ENCODE assay signal across 10 mouse cellular contexts in genomic region chr1:173887026-173887787, GRCm38 (mm10). TPM values are rescaled to one million over a fixed set of nuclear protein-coding genes. Genes with fewer than 3 reads are reported as not detected.
A peak's percentile ranks its signal among the peaks of the same experiment; 100 is the strongest.
DNase-seq lines count a peak whose midpoint lies in the region; ATAC-seq lines count a peak whose summit lies in the region.
"Not testable (repeated sequence)": the region's sequence is repeated elsewhere in the genome, so short reads cannot be mapped to it uniquely, and the experiment has no call there.
"Had no signal": no experiment of that assay in that cellular context is flagged by ENCODE, and none has a peak within 500 bp of the region (broad histone marks: within the 10 kb centered on the region; RNA-seq: fewer than 3 reads in every experiment).

No protein-coding gene starts in this region.

- peak; percentile 27 to 28 for DNase-seq in B cell, adult 2 months
- DNase-seq in splenic B cell, adult 2 months (ENCODE audit: low read depth, low spot score): peak; percentile 6

- H3K4me3 ChIP-seq in liver, embryonic 16.5 days (ENCODE audit: low read depth, low read length); macrophage (ENCODE audit: inconsistent target): not testable (repeated sequence)

- H3K4me1 ChIP-seq in liver, embryonic 16.5 days (ENCODE audit: control insufficient read depth, low read depth, low read length): not testable (repeated sequence)

- H3K4me2 ChIP-seq in liver, embryonic 16.5 days (ENCODE audit: low read depth, low read length): not testable (repeated sequence)

- not testable (repeated sequence) for H3K79me2 ChIP-seq in macrophage (ENCODE audit: inconsistent target)

- no CpG with 5 or more reads among the region's 2 CpGs for WGBS in liver, embryonic 16.5 days (ENCODE audit: insufficient replicate concordance)
- WGBS in macrophage (ENCODE audit: missing documents): no CpG with 5 or more reads among the region's 2 CpGs

- ATAC-seq in common myeloid progenitor, adult 5-6 weeks (replicated peaks; ENCODE audit: low read depth, poor library complexity, severe bottlenecking): peak; percentile 97
- ATAC-seq in granulocyte monocyte progenitor cell, adult 5-6 weeks (replicated peaks; ENCODE audit: poor library complexity, severe bottlenecking): peak; percentile 96
- ATAC-seq in liver, embryonic 16.5 days (ENCODE audit: low read depth): peak; percentile 39; the same call in 1 of the 2 replicates
- ATAC-seq in megakaryocyte progenitor cell, adult 5-6 weeks (replicated peaks; ENCODE audit: poor library complexity): peak; percentile 95
- ATAC-seq in monocyte, adult 5-6 weeks (replicated peaks; ENCODE audit: insufficient number of reproducible peaks, low FRiP score, low TSS enrichment, poor library complexity, severe bottlenecking): peak; percentile 96

- H3K9ac ChIP-seq in liver, embryonic 16.5 days (ENCODE audit: low read depth, low read length): not testable (repeated sequence)

- not testable (repeated sequence) for H3K27me3 ChIP-seq in liver, embryonic 16.5 days (ENCODE audit: control insufficient read depth, insufficient read depth, low read depth, low read length); splenic B cell, adult 2 months (ENCODE audit: control insufficient read depth, insufficient read depth, low read length, poor library complexity, severe bottlenecking)

- H3K9me3 ChIP-seq in liver, embryonic 16.5 days (replicated peaks; ENCODE audit: control insufficient read depth, low read length): not testable (repeated sequence)

- not testable (repeated sequence) for H3K36me3 ChIP-seq in liver, embryonic 16.5 days (ENCODE audit: control insufficient read depth, insufficient read depth); macrophage (ENCODE audit: inconsistent target); splenic B cell, adult 2 months (ENCODE audit: control insufficient read depth, insufficient read depth, low read length, poor library complexity, severe bottlenecking)

- not testable (repeated sequence) for H3K27ac ChIP-seq in liver, embryonic 16.5 days (ENCODE audit: low read length)
- peak overlapping the region; percentile 41 for H3K27ac ChIP-seq in macrophage

RNA-seq across cellular contexts. Expression of gene Ifi211, which starts 25.6 kb away (rescaled TPM):
- 2.5 and 4.8 TPM in 2 replicates for total RNA-seq in common myeloid progenitor, adult 5-6 weeks (2017)
- total RNA-seq in granulocyte monocyte progenitor cell, adult 5-6 weeks (2014; fragmentation: Nextera tagmentation): 9.3 and 12.3 TPM in 2 replicates
- 13.2 and 16.0 TPM in 2 replicates for total RNA-seq in granulocyte monocyte progenitor cell, adult 5-6 weeks (2017)
- 1.4 and 2.6 TPM in 2 replicates for polyA plus RNA-seq in liver, embryonic 16.5 days (2015; fragmentation: Nextera tagmentation; extraction: Ambion mirVana)
- total RNA-seq in macrophage (2018; cell fraction: chromatin; rRNA removed): 100 to 1,000 TPM in 23 of 26 experiments, 10 to 100 TPM in 3; 74.2 to 796 (median 409) TPM
- 1,000 to 10,000 TPM in 4 of 26 experiments, 100 to 1,000 TPM in 22; 193 to 1,156 (median 826) TPM for total RNA-seq in macrophage (2018; cell fraction: cytosol; rRNA removed)
- 100 to 1,000 TPM; 122 to 927 (median 619) TPM for total RNA-seq in macrophage (2018; cell fraction: nucleus; rRNA removed)
- 272 to 390 TPM (median 361 TPM) in 3 replicates for polyA plus RNA-seq in macrophage (2018)
- total RNA-seq in megakaryocyte progenitor cell, adult 5-6 weeks (2015): 6.8 and 13.6 TPM in 2 replicates
- total RNA-seq in megakaryocyte progenitor cell, adult 5-6 weeks (2017): 13.6 and 14.5 TPM in 2 replicates
- 14.3 to 32.8 TPM (median 24.4 TPM) in 3 replicates for total RNA-seq in monocyte, adult 5-6 weeks (2017)
- total RNA-seq: MEL had no signal

RNA-seq across cellular contexts. Expression of gene Mndal, which starts 55.1 kb away (rescaled TPM):
- total RNA-seq in common myeloid progenitor, adult 5-6 weeks (2017): 122 and 152 TPM in 2 replicates
- total RNA-seq in granulocyte monocyte progenitor cell, adult 5-6 weeks (2014; fragmentation: Nextera tagmentation): 95.6 and 101 TPM in 2 replicates
- total RNA-seq in granulocyte monocyte progenitor cell, adult 5-6 weeks (2017): 105 and 119 TPM in 2 replicates
- 3.8 and 4.4 TPM in 2 replicates for polyA plus RNA-seq in liver, embryonic 16.5 days (2015; fragmentation: Nextera tagmentation; extraction: Ambion mirVana)
- total RNA-seq in macrophage (2018; cell fraction: chromatin; rRNA removed): 1,000 to 10,000 TPM in 16 of 26 experiments, 100 to 1,000 TPM in 10; 474 to 3,416 (median 1,495) TPM
- 100 to 1,000 TPM; 160 to 831 (median 434) TPM for total RNA-seq in macrophage (2018; cell fraction: cytosol; rRNA removed)
- total RNA-seq in macrophage (2018; cell fraction: nucleus; rRNA removed): 1,000 to 10,000 TPM in 17 of 26 experiments, 100 to 1,000 TPM in 9; 385 to 3,141 (median 1,342) TPM
- polyA plus RNA-seq in macrophage (2018): 117 to 429 TPM (median 360 TPM) in 3 replicates
- total RNA-seq in megakaryocyte progenitor cell, adult 5-6 weeks (2015): 112 and 113 TPM in 2 replicates
- total RNA-seq in megakaryocyte progenitor cell, adult 5-6 weeks (2017): 70.3 and 92.9 TPM in 2 replicates
- total RNA-seq in monocyte, adult 5-6 weeks (2017): 230 to 569 TPM (median 257 TPM) in 3 replicates
- total RNA-seq: MEL had no signal

RNA-seq across cellular contexts. Expression of gene Ifi203, which starts 55.3 kb away (rescaled TPM):
- total RNA-seq in common myeloid progenitor, adult 5-6 weeks (2017): 81.0 and 93.4 TPM in 2 replicates
- 58.4 and 73.0 TPM in 2 replicates for total RNA-seq in granulocyte monocyte progenitor cell, adult 5-6 weeks (2014; fragmentation: Nextera tagmentation)
- total RNA-seq in granulocyte monocyte progenitor cell, adult 5-6 weeks (2017): 26.6 and 61.0 TPM in 2 replicates
- 2.3 and 2.4 TPM in 2 replicates for polyA plus RNA-seq in liver, embryonic 16.5 days (2015; fragmentation: Nextera tagmentation; extraction: Ambion mirVana)
- total RNA-seq in macrophage (2018; cell fraction: chromatin; rRNA removed): 1,000 to 10,000 TPM in 11 of 26 experiments, 100 to 1,000 TPM in 15; 213 to 3,206 (median 969) TPM
- 100 to 1,000 TPM; 134 to 443 (median 306) TPM for total RNA-seq in macrophage (2018; cell fraction: cytosol; rRNA removed)
- 1,000 to 10,000 TPM in 11 of 26 experiments, 100 to 1,000 TPM in 15; 223 to 2,705 (median 951) TPM for total RNA-seq in macrophage (2018; cell fraction: nucleus; rRNA removed)
- 62.5 to 252 TPM (median 140 TPM) in 3 replicates for polyA plus RNA-seq in macrophage (2018)
- total RNA-seq in megakaryocyte progenitor cell, adult 5-6 weeks (2015): 59.5 and 87.9 TPM in 2 replicates
- 29.0 and 43.0 TPM in 2 replicates for total RNA-seq in megakaryocyte progenitor cell, adult 5-6 weeks (2017)
- 55.5 to 174 TPM (median 84.6 TPM) in 3 replicates for total RNA-seq in monocyte, adult 5-6 weeks (2017)
- polyA plus RNA-seq: forebrain, embryonic 11.5 days had no signal

Comparison
In these comparisons a context has a peak if more than half of its experiments do, and no peak if none do; other contexts are left out.
1. ATAC-seq: peak in every context shown above with its lines; median percentile 97 in common myeloid progenitor, adult 5-6 weeks; 96 in granulocyte monocyte progenitor cell, adult 5-6 weeks; 96 in monocyte, adult 5-6 weeks; 95 in megakaryocyte progenitor cell, adult 5-6 weeks; 39 in liver, embryonic 16.5 days.